Mouse (Mus musculus): Measurements from ENCODE around the gene Inhbb.

Gene Inhbb

GRCm38 (mm10) chr1:119383916-119384315 is 38.1 kb downstream of the Inhbb start:
- no peak for DNase-seq (ENCODE audit: low spot score in 2 of 2)

- no peak for DNase-seq (ENCODE audit: low spot score in 2 of 2)
These were observed 41.4 kb downstream of the Inhbb start for GRCm38 (mm10) chr1:119380609-119381008.

- DNase-seq (ENCODE audit: low spot score in 2 of 2) = no peak
These were observed 46.7 kb downstream of the Inhbb start for GRCm38 (mm10) chr1:119375376-119375775.

- no peak for DNase-seq (ENCODE audit: low spot score in 2 of 2)
These were observed 54.5 kb downstream of the Inhbb start for GRCm38 (mm10) chr1:119367546-119367945.

GRCm38 (mm10) chr1:119366315-119366714 is 55.7 kb downstream of the Inhbb start:
- no peak for DNase-seq (ENCODE audit: low spot score in 2 of 2)
